Mouse (Mus musculus) lung, postnatal 4 days (tissue): Measurements from ENCODE around the gene Ugt1a1.

Source experiments
- DNase-seq, 2 experiments: peaks; one replicate each; pipeline ENCODE4 v3.0.0; 2021

Gene Ugt1a1

DNA sequence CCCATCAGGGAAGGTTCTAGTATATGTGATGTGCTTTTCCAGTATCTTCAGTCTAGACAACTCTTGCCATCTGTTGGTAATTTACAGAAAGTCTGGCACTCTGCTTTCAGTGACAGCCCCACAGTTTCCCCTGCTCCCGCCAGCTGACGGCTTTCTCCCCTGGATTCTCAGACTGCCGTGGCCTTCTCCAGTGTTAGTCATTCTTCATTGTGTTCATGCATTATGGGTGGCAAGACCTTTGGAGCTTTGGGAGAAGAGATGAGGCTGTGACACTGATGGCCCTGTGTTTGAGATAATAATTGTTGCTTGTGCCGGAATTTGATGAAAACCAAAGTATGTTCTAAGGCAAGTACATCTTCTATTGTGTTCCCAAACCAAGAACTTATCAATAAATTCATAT, 6.8 kb downstream of the Ugt1a1 start:
- no peak for DNase-seq

GRCm38 (mm10) chr1:88219054-88219453, 7.3 kb downstream of the Ugt1a1 start:
- DNase-seq = peak in 1 of 2 experiments; percentile 12

GRCm38 (mm10) chr1:88220336-88220735, 8.6 kb downstream of the Ugt1a1 start:
- peak in 1 of 2 experiments; percentile 21 for DNase-seq

DNA sequence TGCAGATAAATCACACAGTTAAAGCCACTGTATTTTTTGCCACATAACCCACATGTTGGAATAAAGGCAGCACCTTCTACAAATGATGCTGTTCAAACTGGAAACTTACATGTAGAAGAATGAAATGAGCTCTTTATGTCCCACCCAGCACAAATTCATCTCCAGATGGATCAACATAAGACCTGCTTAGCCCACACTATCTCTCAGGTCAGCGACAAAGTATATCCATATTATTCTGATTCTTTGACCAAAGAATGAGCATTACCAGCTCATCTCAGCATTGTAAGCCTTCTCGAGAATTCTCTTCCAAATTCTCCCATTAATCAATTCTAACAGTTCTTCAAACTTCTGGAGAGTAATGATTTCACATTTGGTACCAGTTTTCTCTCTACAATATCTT, 10.5 kb downstream of the Ugt1a1 start:
- no peak for DNase-seq

- peak; percentile 9 to 24 for DNase-seq
Observed at GRCm38 (mm10) chr1:88223011-88223515, 11.3 kb downstream of the Ugt1a1 start.

- DNase-seq = peak; percentile 25 to 34
Observed at GRCm38 (mm10) chr1:88223591-88223990, 11.8 kb downstream of the Ugt1a1 start.

DNA sequence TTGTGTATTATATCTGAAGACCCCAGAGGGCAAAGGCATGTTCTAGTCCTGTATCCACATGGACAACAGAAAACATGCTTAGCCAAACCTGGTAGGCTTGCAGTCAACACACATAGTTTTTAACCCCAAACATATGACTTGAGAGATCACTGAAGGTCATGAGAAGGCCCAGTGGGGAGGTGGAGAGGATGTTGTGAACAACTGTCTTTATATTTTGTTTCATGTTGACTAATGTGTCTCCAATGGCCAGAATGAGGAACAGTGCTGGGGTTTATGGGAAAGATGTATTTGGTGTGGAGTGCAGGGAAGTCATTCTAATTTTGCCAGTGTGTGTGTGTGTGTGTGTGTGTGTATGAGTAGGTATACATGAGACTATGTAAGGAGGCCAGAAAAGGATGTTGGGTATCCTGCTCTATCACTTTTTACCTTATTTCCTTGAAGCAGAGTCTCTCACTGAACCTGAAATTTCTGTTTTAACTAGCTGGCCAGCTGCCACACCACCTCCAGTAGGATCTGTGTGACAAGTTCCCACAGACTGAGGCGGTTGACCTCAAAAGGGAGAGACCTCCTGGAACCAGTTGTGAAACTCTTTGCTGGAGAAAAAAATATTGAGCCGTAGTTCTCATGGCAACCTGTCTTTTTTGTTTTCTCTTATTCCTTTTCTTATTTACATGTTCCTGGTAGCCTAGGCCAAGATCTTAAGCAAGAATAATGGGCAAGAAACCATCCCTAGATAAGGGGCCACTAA, 12.4 kb downstream of the Ugt1a1 start:
- DNase-seq = peak; percentile 39 to 44

GRCm38 (mm10) chr1:88225301-88225700, 13.5 kb downstream of the Ugt1a1 start:
- DNase-seq = peak in 1 of 2 experiments; percentile 5

DNA sequence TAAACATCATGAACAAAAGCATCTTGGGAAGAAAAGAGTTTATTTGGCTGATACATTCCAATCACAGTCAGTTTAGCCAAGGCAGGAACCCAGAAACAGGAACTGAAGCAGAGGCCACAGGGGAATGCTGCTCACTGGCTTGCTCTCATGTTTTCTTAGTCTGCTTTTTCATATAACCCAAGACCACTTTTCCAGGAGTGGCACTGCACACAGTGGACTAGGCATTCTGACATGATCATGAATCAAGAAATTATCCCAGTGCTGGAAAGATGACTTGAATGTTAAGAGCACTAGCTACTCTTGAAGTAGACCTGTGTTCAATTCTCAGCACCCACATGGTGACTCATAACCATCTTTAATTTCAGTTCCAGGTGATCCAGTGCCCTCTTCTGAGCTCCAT, 14.0 kb downstream of the Ugt1a1 start:
- peak in 1 of 2 experiments; percentile 13 for DNase-seq

GRCm38 (mm10) chr1:88226670-88227379, 15.1 kb downstream of the Ugt1a1 start, which contains the start of gene Mroh2a:
Gene Mroh2a (plus strand): TSS chr1:88226986.
- DNase-seq = peak; percentile 15 to 23

GRCm38 (mm10) chr1:88227482-88227881, 15.7 kb downstream of the Ugt1a1 start:
- DNase-seq = peak in 1 of 2 experiments; percentile 16

DNA sequence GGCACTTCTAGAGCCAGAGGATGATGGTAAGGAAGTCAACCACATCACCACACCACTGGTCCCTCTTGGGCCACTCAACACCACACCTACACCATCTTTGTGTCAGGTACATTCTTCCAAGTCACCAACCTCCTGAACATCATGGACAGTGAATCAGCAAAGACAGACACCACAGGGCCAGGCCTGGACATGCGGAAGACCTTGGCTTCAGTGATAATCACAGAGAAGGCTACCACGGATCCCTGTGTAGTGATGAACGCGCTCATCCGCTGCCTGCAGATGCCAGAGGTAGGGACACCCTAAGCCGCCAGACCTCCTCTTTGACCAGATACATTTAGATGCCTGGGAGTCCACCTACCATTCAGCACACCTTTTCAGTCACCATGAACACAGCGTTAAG, 16.4 kb downstream of the Ugt1a1 start:
- DNase-seq = peak; percentile 20 to 41

- DNase-seq = no peak
Observed at GRCm38 (mm10) chr1:88229566-88229965, 17.8 kb downstream of the Ugt1a1 start.

- DNase-seq = peak in 1 of 2 experiments; percentile 37
Observed at GRCm38 (mm10) chr1:88229986-88230385, 18.2 kb downstream of the Ugt1a1 start.

DNA sequence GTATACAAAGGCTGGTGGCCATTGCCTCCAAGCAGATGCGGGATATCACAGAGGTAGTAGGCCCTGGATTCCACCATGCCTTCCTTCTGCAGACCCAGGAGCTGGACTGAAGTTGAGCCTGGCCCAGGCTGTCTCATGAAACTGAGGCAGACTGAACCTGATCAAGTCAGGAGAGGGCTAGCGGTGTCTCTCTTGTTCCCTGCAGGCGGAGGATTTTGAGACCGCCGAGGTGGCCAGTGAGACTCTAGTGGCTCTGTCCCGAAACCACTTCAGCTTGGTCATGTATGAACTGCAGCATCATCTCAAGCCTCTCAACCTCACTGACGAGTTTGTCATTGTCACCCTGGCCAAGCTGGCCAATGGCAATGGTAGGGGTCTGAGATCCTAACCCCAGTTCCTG, 18.7 kb downstream of the Ugt1a1 start:
- DNase-seq = no peak

GRCm38 (mm10) chr1:88230981-88231802, 19.4 kb downstream of the Ugt1a1 start:
- DNase-seq = peak in 1 of 2 experiments; percentile 20

- peak in 1 of 2 experiments; percentile 27 for DNase-seq
Observed at GRCm38 (mm10) chr1:88231803-88232499, 20.2 kb downstream of the Ugt1a1 start.

DNA sequence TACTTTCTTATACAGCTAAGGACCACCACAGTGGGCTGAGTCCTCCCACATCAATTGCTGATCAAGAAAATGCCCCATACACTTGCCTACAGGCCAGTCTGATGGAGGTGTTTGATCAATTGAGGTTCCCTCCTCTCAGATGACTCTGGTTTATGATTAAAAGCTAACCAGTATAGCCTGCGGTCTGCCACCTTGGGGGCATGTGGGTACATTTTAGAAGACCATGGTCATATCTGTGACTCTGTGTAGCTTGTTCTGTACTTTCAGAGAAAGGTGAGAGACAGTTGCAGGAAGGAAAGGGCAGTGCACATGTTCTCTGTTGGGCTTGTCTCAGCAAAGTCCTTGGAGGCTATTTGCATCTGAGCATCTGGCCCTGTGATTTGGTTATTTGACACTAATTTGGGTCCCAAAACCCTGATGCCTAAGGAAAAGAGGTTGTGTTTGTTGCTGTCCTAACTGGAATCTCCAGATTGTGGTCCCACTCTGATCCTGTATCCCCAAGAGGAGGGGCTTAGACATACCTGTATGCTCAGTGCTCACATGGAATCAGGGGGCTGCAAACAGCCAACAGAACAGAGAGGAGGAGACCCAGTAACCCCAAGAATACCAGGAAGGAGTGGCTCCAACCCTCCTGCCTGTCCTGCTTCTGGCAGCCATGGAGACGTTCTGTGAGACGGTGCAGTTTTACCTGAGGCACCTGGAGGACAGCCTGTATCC, 21.1 kb downstream of the Ugt1a1 start:
- DNase-seq = peak in 1 of 2 experiments; percentile 25

GRCm38 (mm10) chr1:88233421-88234247, 21.9 kb downstream of the Ugt1a1 start:
- DNase-seq = peak in 1 of 2 experiments; percentile 47

- peak in 1 of 2 experiments; percentile 20 for DNase-seq
Observed at GRCm38 (mm10) chr1:88234248-88234610, 22.5 kb downstream of the Ugt1a1 start.

GRCm38 (mm10) chr1:88234646-88235045, 22.9 kb downstream of the Ugt1a1 start:
- DNase-seq = peak in 1 of 2 experiments; percentile 38
